9 mouse cellular contexts compared by ENCODE assay signal in the genomic region with DNA sequence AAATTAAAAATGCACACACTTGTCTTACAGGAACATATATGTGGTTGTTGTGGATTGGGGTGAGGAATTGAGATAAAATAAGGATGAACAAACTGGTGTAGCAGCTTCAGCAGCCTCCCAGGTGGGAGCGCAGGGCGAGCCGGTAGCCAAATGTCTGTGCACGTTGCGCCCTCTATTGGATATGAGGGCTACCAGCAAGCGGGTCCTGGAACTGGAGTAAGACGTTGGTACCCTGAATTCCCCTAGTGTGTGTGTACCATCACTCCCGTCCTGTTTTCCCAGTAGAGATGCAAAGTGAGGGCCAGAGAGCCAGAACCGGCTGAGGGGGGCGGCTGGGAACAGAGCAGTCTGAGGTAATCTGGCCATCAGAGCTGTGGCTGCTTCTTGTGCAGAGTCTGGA. TPM values are rescaled to one million over a fixed set of nuclear protein-coding genes. Genes with fewer than 3 reads are reported as not detected.
DNase-seq lines count a peak whose midpoint lies in the region; ATAC-seq and TF ChIP-seq lines count a peak whose summit lies in the region.
"Had no signal": no experiment of that assay in that cellular context is flagged by ENCODE, and none has a peak within 500 bp of the region (broad histone marks: within the 10 kb centered on the region; RNA-seq: fewer than 3 reads in every experiment).

No protein-coding gene starts in this region.

- intact Hi-C loops in gastrocnemius, postnatal 36 days (cut with DNase I) = loop anchor here (1.0 to 5.0 kb wide), 3 partner anchors 40 to 136 kb away; no protein-coding TSS in a partner anchor

- H3K9me3 ChIP-seq in heart, embryonic 11.5 days (replicated peaks; ENCODE audit: control insufficient read depth, low read length) = no peaks in the 10 kb centered on the region
- H3K9me3 ChIP-seq: hindbrain, embryonic 15.5 days had no signal

- H3K9ac ChIP-seq in heart, embryonic 11.5 days (ENCODE audit: low read depth, low read length) = no peak overlapping the region
- H3K9ac ChIP-seq: hindbrain, embryonic 15.5 days had no signal

- peak; percentile 81 for TF ChIP-seq CTCF in lung, adult 2 months (IDR thresholded peaks at IDR 0.05; ENCODE audit: insufficient read depth, low read length)

- H3K36me3 ChIP-seq in heart, embryonic 11.5 days (ENCODE audit: control insufficient read depth, insufficient read depth, low read length) = no peaks in the 10 kb centered on the region
- H3K36me3 ChIP-seq: hindbrain, embryonic 15.5 days had no signal

- DNase-seq in heart, adult 11 months = peak; percentile 91
- peak; percentile 41 for DNase-seq in Muller cell, postnatal 12 days (ENCODE audit: inconsistent ontology term)
- DNase-seq in cerebellum, postnatal 25 days = peak; percentile 83 to 87
- peak; percentile 59 to 64 for DNase-seq in gastrocnemius, postnatal 36 days
- DNase-seq in kidney, postnatal 36 days = peak; percentile 69 to 85
- DNase-seq in lung, adult 2 months = peak; percentile 63
- DNase-seq in right cerebral cortex, postnatal 10 days (ENCODE audit: low spot score in 2 of 2) = peak; percentile 83 to 87

- no peak for ATAC-seq in heart, embryonic 11.5 days (replicated peaks; ENCODE audit: insufficient number of reproducible peaks, low FRiP score, low TSS enrichment)

- no peaks in the 10 kb centered on the region for H3K27me3 ChIP-seq in heart, embryonic 11.5 days (ENCODE audit: control insufficient read depth, insufficient read depth, low read length)
- H3K27me3 ChIP-seq: hindbrain, embryonic 15.5 days had no signal

- H3K4me3 ChIP-seq in heart, embryonic 11.5 days (ENCODE audit: low read depth, low read length) = no peak overlapping the region
- no peak overlapping the region for H3K4me3 ChIP-seq in lung, adult 2 months (replicated peaks; ENCODE audit: extremely low read depth, low read depth, low read length)
- H3K4me3 ChIP-seq: hindbrain, embryonic 15.5 days had no signal

- no peak overlapping the region for H3K27ac ChIP-seq in heart, embryonic 11.5 days (ENCODE audit: low read depth, low read length)
- H3K27ac ChIP-seq: hindbrain, embryonic 15.5 days had no signal

- no peaks in the 10 kb centered on the region for H3K4me1 ChIP-seq in heart, embryonic 11.5 days (ENCODE audit: control insufficient read depth, insufficient read depth, low read length)
- H3K4me1 ChIP-seq in lung, adult 2 months (ENCODE audit: control insufficient read depth, insufficient read depth, low read length) = no peaks in the 10 kb centered on the region

- no peak overlapping the region for H3K4me2 ChIP-seq in heart, embryonic 11.5 days
- H3K4me2 ChIP-seq: hindbrain, embryonic 15.5 days had no signal

- no peak for TF ChIP-seq POLR2A in lung, adult 2 months (IDR thresholded peaks at IDR 0.05; ENCODE audit: borderline replicate concordance, extremely low read depth, low read depth, low read length)

- 5% methylated on average over 10 of the region's 10 CpGs for WGBS in heart, embryonic 11.5 days (ENCODE audit: insufficient replicate concordance)
- 4% methylated on average over 10 of the region's 10 CpGs for WGBS in lung, adult 2 months

RNA-seq across cellular contexts. Expression of a gene that starts 15.3 kb away (rescaled TPM):
- polyA plus RNA-seq in heart, embryonic 11.5 days (2014; fragmentation: Nextera tagmentation; extraction: Ambion mirVana) = 0.48 and 0.80 TPM in 2 replicates
- not detected for total RNA-seq in gastrocnemius, postnatal 36 days (2021)
- polyA plus RNA-seq in lung, adult 2 months (2012; rRNA removed) = not detected in 2 replicates

RNA-seq across cellular contexts. Expression of a gene that starts 31.6 kb away (rescaled TPM):
- polyA plus RNA-seq in heart, embryonic 11.5 days (2014; fragmentation: Nextera tagmentation; extraction: Ambion mirVana) = 27.6 and 29.8 TPM in 2 replicates
- total RNA-seq in gastrocnemius, postnatal 36 days (2021) = 10 to 100 TPM; 67.8 to 70.0 TPM
- 163 and 173 TPM in 2 replicates for polyA plus RNA-seq in lung, adult 2 months (2012; rRNA removed)

RNA-seq across cellular contexts. Expression of a gene that starts 32.2 kb away (rescaled TPM):
- 131 and 135 TPM in 2 replicates for polyA plus RNA-seq in heart, embryonic 11.5 days (2014; fragmentation: Nextera tagmentation; extraction: Ambion mirVana)
- 100 to 1,000 TPM; 103 to 107 TPM for total RNA-seq in gastrocnemius, postnatal 36 days (2021)
- polyA plus RNA-seq in lung, adult 2 months (2012; rRNA removed) = 131 and 171 TPM in 2 replicates

RNA-seq across cellular contexts. Expression of a gene that starts 59.2 kb away (rescaled TPM):
- 0.32 and 0.52 TPM in 2 replicates for polyA plus RNA-seq in heart, embryonic 11.5 days (2014; fragmentation: Nextera tagmentation; extraction: Ambion mirVana)
- total RNA-seq in gastrocnemius, postnatal 36 days (2021) = under 1 TPM; 0.10 to 0.27 TPM
- not detected in 2 replicates for polyA plus RNA-seq in lung, adult 2 months (2012; rRNA removed)

Comparison
In these comparisons a context has a peak if more than half of its experiments do, and no peak if none do; other contexts are left out.
1. DNase-seq: peak in every context shown above with its lines; median percentile 91 in heart, adult 11 months; 85 in cerebellum, postnatal 25 days; 85 in right cerebral cortex, postnatal 10 days; 77 in kidney, postnatal 36 days; 63 in lung, adult 2 months; 62 in gastrocnemius, postnatal 36 days; 41 in Muller cell, postnatal 12 days.